Mouse (Mus musculus): ENCODE data around the gene Gprc5b. TPM values are rescaled to one million over a fixed set of nuclear protein-coding genes. Genes with fewer than 3 reads are reported as not detected.

The Gprc5b gene
- total and polyA plus RNA-seq, 3 experiments = 0.04 to 0.06 TPM; not detected in 1

GRCm38 (mm10) chr7:118971499-118971898 is 23.5 kb downstream of the Gprc5b start:
- DNase-seq (ENCODE audit: extremely low read depth) = no peak
- in situ Hi-C loops (cut with MboI; ENCODE audit: low pct_ligation_motif_present, low pct_unique_long_range_greater_than_20kb, low sequenced_read_pairs) (no loop called here), dilution Hi-C loops (cut with MboI; ENCODE audit: extremely low pct_ligation_motif_present, extremely low pct_unique_long_range_greater_than_20kb, low sequenced_read_pairs) (no loop called here)
- Histone ChIP-seq H3K27me3 (replicated peaks) (peaks cover 7% of the 10 kb centered on the region), H3K27ac (ENCODE audit: insufficient read depth, low read depth) (no peak overlapping the region), H3K9me3 (replicated peaks; ENCODE audit: low read length) (no peaks in the 10 kb centered on the region), H3K4me1 (ENCODE audit: control insufficient read depth in 1 of 2, insufficient read depth in 2 of 2) (0 out of 4 replicates have a peak, but pooled peaks cover 0 to 6% of the 10 kb centered on the region in 2 experiments), H3K4me3 (replicated peaks in 1 of 3; ENCODE audit: low read depth in 2 of 3, low read length in 2 of 3, poor library complexity in 1 of 3) (no peak overlapping the region), H3K36me3 (replicated peaks in 1 of 2; ENCODE audit: control insufficient read depth in 1 of 2, insufficient read depth in 1 of 2, low read length in 1 of 2) (no peaks in the 10 kb centered on the region), H3K4me2 (ENCODE audit: insufficient read depth, low read depth, poor library complexity, severe bottlenecking) (no peak overlapping the region), H3K9ac (ENCODE audit: insufficient read depth, low read depth) (no peak overlapping the region), H3K79me2 (replicated peaks; ENCODE audit: control insufficient read depth, extremely low read depth, insufficient read depth, poor library complexity, severe bottlenecking) (no peaks in the 10 kb centered on the region)
- TF ChIP-seq UBTF (IDR thresholded peaks at IDR 0.05; ENCODE audit: low read depth, low read length) (no peak), JUND (conservative IDR thresholded peaks at IDR 0.05; ENCODE audit: low read depth, low read length) (no peak)

- H3K9me3 ChIP-seq (replicated peaks; ENCODE audit: low read length) = no peaks in the 10 kb centered on the region
- DNase-seq (ENCODE audit: extremely low read depth) = no peak
- H3K4me1 ChIP-seq (ENCODE audit: control insufficient read depth in 1 of 2, insufficient read depth in 2 of 2) = peaks cover 0 to 7% of the 10 kb centered on the region in 2 experiments; a peak in 1 of 4 replicates
- in situ Hi-C loops (cut with MboI; ENCODE audit: low pct_ligation_motif_present, low pct_unique_long_range_greater_than_20kb, low sequenced_read_pairs) = no loop called here
- no peak overlapping the region for H3K4me3 ChIP-seq (replicated peaks in 1 of 3; ENCODE audit: low read depth in 2 of 3, low read length in 2 of 3, poor library complexity in 1 of 3)
- no peak overlapping the region for H3K27ac ChIP-seq (ENCODE audit: insufficient read depth, low read depth)
- no peak overlapping the region for H3K9ac ChIP-seq (ENCODE audit: insufficient read depth, low read depth)
- TF ChIP-seq RAD21 (IDR thresholded peaks at IDR 0.05; ENCODE audit: low read depth, low read length) (no peak), POLR2A (IDR thresholded peaks at IDR 0.05; ENCODE audit: low read depth, low read length) (no peak), BHLHE40 (IDR thresholded peaks at IDR 0.05; ENCODE audit: low read depth, low read length) (no peak), MEF2A (IDR thresholded peaks at IDR 0.05; ENCODE audit: borderline replicate concordance, low read depth, low read length) (no peak), POLR2AphosphoS2 (IDR thresholded peaks at IDR 0.05; ENCODE audit: low read depth, low read length) (no peak), NELFE (IDR thresholded peaks at IDR 0.05; ENCODE audit: low read depth, low read length) (no peak), JUN (IDR thresholded peaks at IDR 0.05; ENCODE audit: insufficient read depth, low read depth, low read length) (no peak), SIN3A (IDR thresholded peaks at IDR 0.05; ENCODE audit: low read length) (no peak), ZKSCAN1 (IDR thresholded peaks at IDR 0.05; ENCODE audit: borderline replicate concordance, low read depth, low read length) (no peak), USF2 (conservative IDR thresholded peaks at IDR 0.05; ENCODE audit: low read depth, low read length) (no peak), MAZ (IDR thresholded peaks at IDR 0.05; ENCODE audit: low read depth, low read length) (no peak)
- dilution Hi-C loops (cut with MboI; ENCODE audit: extremely low pct_ligation_motif_present, extremely low pct_unique_long_range_greater_than_20kb, low sequenced_read_pairs) = no loop called here
- H3K27me3 ChIP-seq (replicated peaks) = no peaks in the 10 kb centered on the region
- no peak overlapping the region for H3K4me2 ChIP-seq (ENCODE audit: insufficient read depth, low read depth, poor library complexity, severe bottlenecking)
- no peaks in the 10 kb centered on the region for H3K36me3 ChIP-seq (replicated peaks in 1 of 2; ENCODE audit: control insufficient read depth in 1 of 2, insufficient read depth in 1 of 2, low read length in 1 of 2)
- no peaks in the 10 kb centered on the region for H3K79me2 ChIP-seq (replicated peaks; ENCODE audit: control insufficient read depth, extremely low read depth, insufficient read depth, poor library complexity, severe bottlenecking)
These were observed 26.1 kb downstream of the Gprc5b start for GRCm38 (mm10) chr7:118968870-118969269.

- TF ChIP-seq EP300 (IDR thresholded peaks at IDR 0.05; ENCODE audit: low read length) = no peak
- TF ChIP-seq CHD2 (IDR thresholded peaks at IDR 0.05; ENCODE audit: low read length) = no peak
- TF ChIP-seq MAZ (IDR thresholded peaks at IDR 0.05; ENCODE audit: low read depth, low read length) = no peak
- TF ChIP-seq ZC3H11A (IDR thresholded peaks at IDR 0.05; ENCODE audit: low read depth, low read length) = no peak
- TF ChIP-seq MYC (IDR thresholded peaks at IDR 0.05; ENCODE audit: low read depth, low read length) = no peak
- TF ChIP-seq GABPA (IDR thresholded peaks at IDR 0.05; ENCODE audit: insufficient replicate concordance, low read depth, low read length) = no peak
- TF ChIP-seq CTCF (conservative IDR thresholded peaks at IDR 0.05 in 1 of 2, IDR thresholded peaks at IDR 0.05 in 1 of 2; ENCODE audit: low read depth in 2 of 2, low read length in 2 of 2) = no peak
- TF ChIP-seq ETS1 (conservative IDR thresholded peaks at IDR 0.05; ENCODE audit: low read depth, low read length) = no peak
- TF ChIP-seq MAFK (IDR thresholded peaks at IDR 0.05; ENCODE audit: insufficient replicate concordance, low read length) = no peak
- no peak for TF ChIP-seq MXI1 (IDR thresholded peaks at IDR 0.05; ENCODE audit: low read depth, low read length)
- no peak for TF ChIP-seq KAT2A (IDR thresholded peaks at IDR 0.05; ENCODE audit: insufficient replicate concordance, low read length)
- no peak for TF ChIP-seq ZMIZ1 (IDR thresholded peaks at IDR 0.05; ENCODE audit: low read depth, low read length)
- TF ChIP-seq PAX5 (IDR thresholded peaks at IDR 0.05; ENCODE audit: low read length) = no peak
- no peak for TF ChIP-seq USF1 (IDR thresholded peaks at IDR 0.05; ENCODE audit: low read depth, low read length)
- no peak for TF ChIP-seq MEF2A (IDR thresholded peaks at IDR 0.05; ENCODE audit: borderline replicate concordance, low read depth, low read length)
- TF ChIP-seq MAX (IDR thresholded peaks at IDR 0.05; ENCODE audit: low read length) = no peak
- peaks cover 0 to 7% of the 10 kb centered on the region in 2 experiments; a peak in 1 of 4 replicates for H3K4me1 ChIP-seq (ENCODE audit: control insufficient read depth in 1 of 2, insufficient read depth in 2 of 2)
- DNase-seq (ENCODE audit: extremely low read depth) = no peak
- no peaks in the 10 kb centered on the region for H3K36me3 ChIP-seq (replicated peaks in 1 of 2; ENCODE audit: control insufficient read depth in 1 of 2, insufficient read depth in 1 of 2, low read length in 1 of 2)
- in situ Hi-C loops (cut with MboI; ENCODE audit: low pct_ligation_motif_present, low pct_unique_long_range_greater_than_20kb, low sequenced_read_pairs) (no loop called here), dilution Hi-C loops (cut with MboI; ENCODE audit: extremely low pct_ligation_motif_present, extremely low pct_unique_long_range_greater_than_20kb, low sequenced_read_pairs) (no loop called here)
- H3K4me3 ChIP-seq (replicated peaks in 1 of 3; ENCODE audit: low read depth in 2 of 3, low read length in 2 of 3, poor library complexity in 1 of 3) = no peak overlapping the region
- peaks cover 9% of the 10 kb centered on the region for H3K27me3 ChIP-seq (replicated peaks)
- H3K9me3 ChIP-seq (replicated peaks; ENCODE audit: low read length) = no peaks in the 10 kb centered on the region
- no peaks in the 10 kb centered on the region for H3K79me2 ChIP-seq (replicated peaks; ENCODE audit: control insufficient read depth, extremely low read depth, insufficient read depth, poor library complexity, severe bottlenecking)
- H3K9ac ChIP-seq (ENCODE audit: insufficient read depth, low read depth) = no peak overlapping the region
- no peak overlapping the region for H3K4me2 ChIP-seq (ENCODE audit: insufficient read depth, low read depth, poor library complexity, severe bottlenecking)
- no peak overlapping the region for H3K27ac ChIP-seq (ENCODE audit: insufficient read depth, low read depth)
These were observed 29.8 kb downstream of the Gprc5b start for GRCm38 (mm10) chr7:118965198-118965597.
